Mouse (Mus musculus) fibroblast of lung, adult 2 months (primary cell): ENCODE results near the gene Tsga10ip.
"Not testable (repeated sequence)": the region's sequence is repeated elsewhere in the genome, so short reads cannot be mapped to it uniquely, and the experiment has no call there.

ENCODE experiments used
- DNase-seq: peaks from one replicate; pipeline ENCODE4 v3.0.0-alpha.2; 2011; ENCODE audit warnings: low read depth

Gene Tsga10ip

DNA sequence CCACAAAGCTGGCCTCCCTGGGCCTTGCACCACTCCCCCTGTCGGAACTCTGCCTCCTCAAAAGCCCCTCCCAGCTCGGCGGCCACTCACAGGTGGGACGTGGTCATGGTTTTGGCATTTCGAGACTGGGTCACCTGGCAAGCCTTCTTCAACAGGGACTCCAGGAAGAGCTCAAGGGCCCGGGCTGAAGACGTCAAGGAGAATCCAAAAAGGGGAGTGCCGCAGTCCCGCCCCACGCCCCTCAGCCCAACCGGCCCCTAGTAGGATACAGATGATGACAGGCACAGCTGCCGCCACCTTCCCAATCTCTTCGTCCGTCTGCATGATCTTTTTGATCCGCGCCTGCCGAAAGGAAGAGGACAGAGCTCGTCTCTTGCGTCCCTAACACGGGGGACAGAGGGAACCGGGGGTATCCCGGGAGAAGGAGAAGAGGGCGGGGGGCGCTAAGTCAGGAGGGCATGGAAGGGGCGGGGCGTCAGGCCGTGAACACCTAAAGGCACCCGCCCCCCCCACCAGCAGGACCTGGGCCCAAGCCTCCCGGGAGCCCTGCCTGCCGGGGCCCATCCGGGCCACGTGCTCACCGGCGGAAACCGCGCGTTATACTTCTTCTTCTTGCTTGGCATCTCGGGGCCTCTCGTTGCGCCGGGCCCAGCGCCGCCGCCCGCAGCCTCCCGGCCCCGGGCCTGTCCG is 21.9 kb upstream of the Tsga10ip start:
- DNase-seq = no peak

- no peak for DNase-seq
Measured at GRCm38 (mm10) chr19:5423561-5423960, 21.2 kb upstream of the Tsga10ip start.

GRCm38 (mm10) chr19:5422895-5423443 is 20.6 kb upstream of the Tsga10ip start:
- no peak for DNase-seq

DNA sequence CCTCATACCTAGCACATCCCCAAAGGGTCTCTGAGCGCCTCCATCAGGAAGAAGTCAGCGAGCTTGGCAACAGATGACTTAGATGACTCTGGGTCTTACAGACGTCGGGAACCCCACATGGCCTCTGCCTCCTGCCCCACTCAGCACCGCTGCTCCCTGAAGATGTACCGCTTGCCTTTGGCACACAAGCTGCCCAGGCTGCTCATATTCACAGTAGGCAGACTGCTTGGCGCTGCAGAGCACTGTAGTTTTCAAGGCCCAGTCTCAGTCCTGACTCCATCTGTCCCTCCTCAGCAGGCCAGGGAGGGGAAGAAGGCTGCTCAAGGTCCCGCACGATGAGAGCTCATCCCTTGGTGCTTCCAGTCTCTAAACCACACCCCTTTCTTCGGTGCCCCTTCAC is 19.9 kb upstream of the Tsga10ip start:
- no peak for DNase-seq

- no peak for DNase-seq
Measured at GRCm38 (mm10) chr19:5421784-5422183, 19.5 kb upstream of the Tsga10ip start.

- DNase-seq = no peak
Measured at GRCm38 (mm10) chr19:5420579-5420978, 18.3 kb upstream of the Tsga10ip start.

DNA sequence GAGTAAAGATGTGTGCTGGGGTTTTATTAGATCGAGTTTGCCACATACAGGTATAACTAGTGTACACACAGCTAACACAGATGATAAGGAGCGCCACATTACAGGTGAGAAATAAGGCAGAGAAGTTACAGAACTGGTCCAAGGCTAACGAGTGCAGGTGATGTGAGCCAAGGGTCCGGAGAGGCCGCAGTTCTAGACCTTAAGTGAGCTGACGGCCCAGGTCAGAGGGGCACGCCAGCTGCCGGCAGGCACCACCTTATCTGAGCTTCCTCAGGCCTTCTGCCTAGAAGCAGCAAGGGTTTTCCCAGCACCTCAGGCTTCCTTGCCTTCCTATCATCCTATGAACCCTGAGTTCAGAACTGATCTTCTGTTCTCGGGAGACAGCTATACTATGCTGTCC is 17.3 kb upstream of the Tsga10ip start:
- no peak for DNase-seq

DNA sequence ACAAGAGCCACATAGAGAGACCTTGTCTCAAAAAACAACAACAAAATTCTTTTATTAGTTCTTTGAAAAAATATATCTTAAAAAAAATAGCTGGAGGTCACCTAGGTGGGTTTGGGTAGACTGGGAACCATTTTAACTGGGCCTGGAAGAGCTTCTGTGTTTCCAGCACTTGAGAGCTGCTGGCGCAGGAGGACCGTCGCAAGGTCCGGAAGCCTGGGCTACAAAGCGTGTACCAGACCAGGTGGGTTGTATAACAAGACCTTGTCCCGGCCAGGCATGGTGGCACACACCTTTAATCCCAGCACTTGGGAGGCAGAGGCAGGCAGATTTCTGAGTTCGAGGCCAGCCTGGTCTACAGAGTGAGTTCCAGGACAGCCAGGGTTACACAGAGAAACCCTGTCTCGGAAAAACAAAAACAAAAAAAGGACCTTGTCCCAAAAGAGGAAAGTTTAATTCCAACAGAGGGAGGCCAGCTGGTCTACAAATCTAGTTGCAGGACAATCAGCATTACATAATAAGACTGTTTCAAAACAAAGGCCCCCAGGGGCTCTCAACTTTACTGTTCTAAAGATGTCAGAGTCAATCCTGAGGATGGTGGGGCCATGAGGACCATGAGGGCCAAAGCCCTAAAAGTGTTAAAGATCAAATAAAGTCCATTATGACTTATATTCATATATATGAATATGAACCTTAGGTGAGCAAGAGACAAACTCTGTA is 16.6 kb upstream of the Tsga10ip start:
- no peak for DNase-seq

GRCm38 (mm10) chr19:5414534-5414957 is 12.2 kb upstream of the Tsga10ip start:
- no peak for DNase-seq

DNA sequence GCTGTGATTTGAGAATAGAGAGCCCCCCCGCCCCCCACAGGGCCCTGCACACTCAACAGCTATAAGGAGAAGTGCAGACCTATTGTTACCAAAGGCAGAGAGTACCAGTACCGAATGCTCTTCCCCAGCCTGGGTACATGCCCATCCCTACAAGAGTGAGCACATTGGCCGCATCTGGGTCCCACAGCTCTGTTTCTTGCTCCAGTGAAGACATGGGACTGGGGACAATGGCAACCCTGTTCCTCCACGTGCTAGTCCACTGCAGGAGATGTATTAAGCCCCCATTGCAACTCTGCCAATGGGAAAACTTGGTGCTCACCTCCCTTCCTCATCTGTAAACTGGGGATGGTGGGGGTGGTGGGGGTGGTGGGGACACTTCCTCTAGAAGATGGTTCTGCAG is 11.5 kb upstream of the Tsga10ip start:
- DNase-seq = no peak

- DNase-seq = no peak
Measured at GRCm38 (mm10) chr19:5411961-5412360, 9.6 kb upstream of the Tsga10ip start.

- DNase-seq = no peak
Measured at GRCm38 (mm10) chr19:5410641-5411040, 8.3 kb upstream of the Tsga10ip start.

- DNase-seq = no peak
Measured at GRCm38 (mm10) chr19:5409068-5409467, 6.7 kb upstream of the Tsga10ip start.

GRCm38 (mm10) chr19:5408057-5409001 is 6.0 kb upstream of the Tsga10ip start:
- DNase-seq = no peak

- DNase-seq = no peak
Measured at GRCm38 (mm10) chr19:5407133-5407532, 4.8 kb upstream of the Tsga10ip start.

DNA sequence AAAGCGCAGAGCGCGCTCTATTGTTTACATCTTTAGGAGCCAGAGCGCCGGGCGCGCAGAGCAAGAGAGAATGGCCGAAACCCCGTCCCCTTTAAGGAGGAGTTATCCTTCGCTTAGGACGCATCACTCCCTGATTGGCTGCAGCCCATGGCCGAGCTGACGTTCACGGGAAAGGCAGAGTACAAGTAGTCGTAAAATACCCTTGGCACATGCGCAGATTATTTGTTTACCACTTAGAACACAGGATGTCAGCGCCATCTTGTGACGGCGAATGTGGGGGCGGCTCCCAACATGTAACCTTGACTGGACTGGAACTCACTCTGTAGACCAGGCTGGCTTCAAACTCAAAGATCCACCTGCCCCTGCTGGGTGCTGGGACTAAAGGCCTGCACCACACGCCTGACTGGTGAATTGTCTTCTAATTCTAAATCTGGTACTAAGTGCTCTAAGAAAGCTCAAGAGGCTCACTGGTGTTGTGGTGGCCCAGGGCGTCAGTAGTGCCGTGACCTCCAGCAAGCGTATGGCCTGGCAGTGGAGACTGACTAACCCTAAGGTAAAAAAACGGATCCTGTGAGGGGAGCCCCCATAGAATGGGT is 4.3 kb upstream of the Tsga10ip start:
- not testable (repeated sequence) for DNase-seq

GRCm38 (mm10) chr19:5405924-5406323 is 3.6 kb upstream of the Tsga10ip start:
- no peak for DNase-seq

- DNase-seq = not testable (repeated sequence)
Measured at GRCm38 (mm10) chr19:5401073-5401472, 1.3 kb downstream of the Tsga10ip start.

- DNase-seq = no peak
Measured at GRCm38 (mm10) chr19:5395371-5395770, 7.0 kb downstream of the Tsga10ip start.

DNA sequence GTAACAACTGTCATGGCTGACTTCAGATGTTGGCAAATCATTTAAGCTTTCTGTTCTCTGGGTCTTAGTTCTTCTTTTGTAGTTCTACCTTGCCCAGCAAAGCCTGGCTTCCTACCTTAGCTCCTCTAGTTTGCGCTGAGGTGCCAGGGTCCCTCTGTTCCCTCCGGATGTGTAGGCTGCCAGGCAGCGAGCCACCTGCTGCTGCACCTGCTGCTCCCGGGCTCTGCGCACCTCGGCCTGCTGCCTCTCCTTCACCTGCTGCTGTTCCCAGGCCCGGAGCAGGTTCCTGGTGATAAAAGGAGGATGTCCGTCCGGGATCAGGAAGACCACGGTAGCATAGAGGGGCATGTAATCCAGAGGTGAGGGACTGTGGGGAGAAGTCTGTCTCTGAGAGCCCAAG is 8.2 kb downstream of the Tsga10ip start:
- DNase-seq = no peak

DNA sequence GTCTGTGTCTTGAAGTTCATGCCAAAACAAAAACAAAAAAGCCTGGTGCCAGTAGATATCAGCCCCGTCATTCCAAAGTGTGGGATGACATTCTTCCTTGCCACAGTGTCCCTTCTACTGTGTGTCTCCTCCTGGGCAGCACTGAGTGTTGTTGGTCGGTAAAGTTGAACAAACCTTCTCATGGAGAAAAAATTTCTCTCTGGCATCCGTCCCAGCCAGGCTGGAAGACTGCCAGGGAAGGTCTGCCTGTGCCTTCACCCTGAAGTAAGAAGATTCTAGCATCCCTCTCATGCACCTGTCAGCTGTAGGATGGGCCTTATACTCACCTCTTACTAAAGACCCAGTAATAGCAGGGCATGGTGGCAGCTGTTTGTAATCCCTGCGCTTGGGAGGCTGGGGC is 9.4 kb downstream of the Tsga10ip start:
- DNase-seq = no peak

- DNase-seq = no peak
Measured at GRCm38 (mm10) chr19:5390416-5390815, 11.9 kb downstream of the Tsga10ip start.
